Mouse (Mus musculus): ENCODE data around the gene Igtp.
"Not testable (repeated sequence)": the region's sequence is repeated elsewhere in the genome, so short reads cannot be mapped to it uniquely, and the experiment has no call there.

The Igtp gene

DNA sequence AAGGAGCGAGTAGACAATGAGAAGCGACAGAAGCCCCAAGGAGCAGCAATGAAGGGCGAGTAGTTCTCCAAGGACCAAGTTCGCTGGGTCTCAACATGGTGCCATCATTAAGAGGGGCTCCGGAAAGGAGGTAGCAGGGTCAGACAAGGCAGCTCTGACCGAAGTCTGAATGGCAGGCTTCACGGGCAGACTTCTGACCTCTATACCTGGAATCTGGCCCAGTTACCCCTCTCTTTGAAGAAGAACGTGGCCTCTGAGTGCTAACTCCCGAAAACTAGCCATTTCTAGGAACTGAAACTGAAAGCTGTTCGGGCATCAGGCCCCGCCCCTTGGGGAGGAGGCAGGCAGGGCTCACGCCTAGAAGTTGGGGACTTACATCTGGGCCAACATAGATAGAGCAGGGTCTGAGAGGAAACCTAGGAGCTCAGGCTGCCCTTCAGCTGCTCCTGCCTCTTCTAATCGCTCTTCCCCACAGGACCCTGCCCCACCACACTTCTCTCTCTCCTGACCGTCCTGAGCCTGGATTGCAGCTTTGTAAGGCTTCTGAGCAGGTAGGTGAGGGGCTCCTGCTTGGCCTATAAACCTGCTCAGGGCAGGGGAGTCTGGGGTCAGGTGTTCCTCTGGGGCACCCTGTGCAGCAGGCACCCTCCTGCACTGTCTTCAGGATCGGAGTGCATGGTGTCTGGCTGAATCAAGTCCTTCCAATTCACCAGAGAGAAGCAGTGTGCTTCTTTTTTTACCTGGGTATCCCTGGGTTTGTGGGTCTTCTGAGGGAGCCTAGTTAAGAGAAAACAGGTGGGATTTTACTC, at the start of gene Igtp, which contains the start of gene Irgm2:
Igtp (plus strand) TSS at position 328 of the 809 bp plus-strand sequence.
Irgm2 (plus strand) TSS at position 390 of the 809 bp plus-strand sequence.
- DNase-seq (ENCODE audit: low read depth) = peak; percentile 24

DNA sequence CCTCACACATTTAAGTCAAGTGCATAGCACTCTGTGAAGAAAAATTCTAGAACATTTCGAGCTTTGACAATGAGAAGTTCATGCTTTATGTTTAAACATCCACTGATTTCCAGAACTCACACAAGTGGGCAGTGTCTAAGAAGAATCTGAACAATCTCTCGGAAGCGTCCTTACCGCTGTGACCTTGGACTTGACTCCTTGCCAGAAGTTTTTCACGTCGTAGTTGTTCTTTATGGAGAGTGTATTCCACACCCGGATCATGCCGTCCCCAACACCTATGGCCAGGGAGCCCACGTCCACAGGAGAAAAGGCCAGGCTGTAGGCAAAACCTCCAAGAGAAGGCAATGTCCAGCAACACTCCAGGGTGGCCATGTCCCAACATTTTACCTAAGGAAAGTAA, 43.9 kb upstream of the Igtp start:
- DNase-seq (ENCODE audit: low read depth) = no peak

- DNase-seq (ENCODE audit: low read depth) = no peak
Observed at GRCm38 (mm10) chr11:58156871-58157270, 42.5 kb upstream of the Igtp start.

DNA sequence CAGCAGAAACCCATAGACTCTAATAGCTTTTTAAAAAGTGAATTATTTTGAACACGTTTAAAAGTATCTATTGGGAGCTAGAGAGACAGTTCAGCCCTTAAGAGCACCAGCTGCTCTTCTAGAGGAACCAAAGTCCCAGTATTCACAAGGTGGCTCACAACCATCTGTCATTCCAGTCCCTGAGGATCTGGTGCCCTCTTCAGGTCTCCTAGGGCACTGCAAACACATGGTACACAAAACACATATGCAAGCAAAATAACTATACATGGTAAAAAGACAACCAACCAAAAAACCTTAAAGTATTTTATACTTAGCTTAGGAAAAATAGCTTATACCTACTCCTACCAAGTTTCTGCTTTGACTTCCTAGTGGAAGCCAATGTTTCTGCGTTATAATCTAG, 34.3 kb upstream of the Igtp start:
- no peak for DNase-seq (ENCODE audit: low read depth)

- DNase-seq (ENCODE audit: low read depth) = no peak
Observed at GRCm38 (mm10) chr11:58167822-58168166, 31.6 kb upstream of the Igtp start.

GRCm38 (mm10) chr11:58168167-58168915, 31.0 kb upstream of the Igtp start, which contains the start of gene Gemin5:
Gemin5 (minus strand) TSS chr11:58168539.
- DNase-seq (ENCODE audit: low read depth) = peak; percentile 42

DNA sequence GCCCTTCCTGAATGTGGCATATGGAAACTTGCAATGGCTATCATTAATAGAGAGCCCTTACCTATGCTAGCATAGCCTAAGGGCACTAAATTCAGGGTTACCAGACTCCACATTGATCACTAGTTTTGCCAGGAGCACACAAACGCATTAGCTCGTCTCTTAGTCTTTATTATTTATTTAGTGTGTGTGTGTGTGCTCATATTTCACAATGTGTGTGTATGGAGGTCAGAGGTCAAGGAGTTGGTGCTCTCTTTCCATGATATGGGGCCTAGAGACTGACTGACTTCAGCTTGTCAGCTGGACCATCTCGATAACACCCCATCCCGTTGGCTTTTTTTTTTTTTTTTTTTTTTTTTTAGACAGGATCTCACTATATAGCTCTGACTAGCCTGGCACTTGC, 29.7 kb upstream of the Igtp start:
- DNase-seq (ENCODE audit: low read depth) = no peak

DNA sequence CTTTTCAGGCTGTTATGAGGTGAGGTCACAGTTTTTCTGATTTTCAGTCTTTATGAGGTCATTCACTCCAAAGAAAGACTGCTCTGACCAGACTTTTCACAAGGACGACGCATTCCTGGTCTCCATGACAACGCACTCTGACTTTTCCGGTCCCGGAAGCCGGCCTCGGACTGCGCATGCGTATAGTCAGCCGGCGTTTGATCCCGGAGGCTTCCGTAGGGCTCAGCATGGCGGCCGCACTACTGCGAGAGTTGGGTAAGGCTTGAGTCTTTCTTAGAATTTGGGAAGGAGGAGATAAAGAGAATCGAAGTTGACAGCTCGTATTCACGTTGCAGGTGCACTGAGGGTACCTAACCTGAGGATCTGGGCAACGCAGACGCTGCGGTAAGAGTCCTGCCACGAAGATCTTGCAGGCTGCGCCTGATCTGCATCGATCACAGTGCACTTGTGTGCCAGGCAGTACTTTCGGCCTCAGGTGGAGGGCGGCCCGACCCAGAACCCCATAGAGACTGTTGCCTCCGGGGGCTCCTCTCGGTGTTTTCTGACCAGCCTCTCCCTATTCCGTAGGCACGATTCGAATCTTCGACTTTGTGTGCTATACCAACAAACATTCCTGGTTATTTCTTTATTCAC, 27.8 kb upstream of the Igtp start, which contains the start of gene Mrpl22:
Mrpl22 (plus strand) TSS at position 203 of the 633 bp plus-strand sequence.
- DNase-seq (ENCODE audit: low read depth) = peak; percentile 92

DNA sequence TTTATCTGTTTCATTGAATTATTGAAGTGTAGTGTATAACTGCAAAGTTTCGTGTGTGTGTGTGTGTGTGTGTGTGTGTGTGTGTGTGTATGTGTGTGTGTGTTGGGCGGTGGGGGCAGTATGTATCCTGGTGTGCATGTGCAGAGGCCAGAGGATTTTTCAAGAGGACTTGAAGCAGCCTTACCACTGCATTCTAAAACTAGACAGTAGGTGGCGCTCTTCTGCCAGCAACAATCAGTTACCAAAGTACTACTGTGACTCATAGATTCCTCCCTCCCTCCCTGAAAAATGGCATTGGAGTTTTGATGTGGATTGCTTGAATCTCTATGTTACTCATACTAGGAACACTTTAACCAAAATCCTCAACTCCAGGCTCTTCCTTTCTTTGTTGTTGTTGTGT, 19.8 kb upstream of the Igtp start:
- peak; percentile 89 for DNase-seq (ENCODE audit: low read depth)

DNA sequence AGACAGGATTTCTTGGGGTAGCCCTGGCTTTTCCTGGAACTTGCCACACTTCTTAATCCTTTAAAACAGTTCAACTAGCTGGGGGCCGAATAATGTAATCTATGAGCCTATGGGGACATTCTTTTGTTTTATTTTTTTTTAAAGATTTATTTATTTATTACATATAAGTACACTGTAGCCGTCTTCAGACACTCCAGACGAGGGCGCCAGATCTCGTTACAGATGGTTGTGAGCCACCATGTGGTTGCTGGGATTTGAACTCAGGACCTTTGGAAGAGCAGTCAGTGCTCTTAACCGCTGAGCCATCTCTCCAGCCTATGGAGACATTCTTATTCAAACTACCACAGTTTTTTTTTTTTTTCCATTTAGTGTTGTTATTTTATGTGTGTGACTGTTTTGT, 19.4 kb upstream of the Igtp start:
- not testable (repeated sequence) for DNase-seq (ENCODE audit: low read depth)

DNA sequence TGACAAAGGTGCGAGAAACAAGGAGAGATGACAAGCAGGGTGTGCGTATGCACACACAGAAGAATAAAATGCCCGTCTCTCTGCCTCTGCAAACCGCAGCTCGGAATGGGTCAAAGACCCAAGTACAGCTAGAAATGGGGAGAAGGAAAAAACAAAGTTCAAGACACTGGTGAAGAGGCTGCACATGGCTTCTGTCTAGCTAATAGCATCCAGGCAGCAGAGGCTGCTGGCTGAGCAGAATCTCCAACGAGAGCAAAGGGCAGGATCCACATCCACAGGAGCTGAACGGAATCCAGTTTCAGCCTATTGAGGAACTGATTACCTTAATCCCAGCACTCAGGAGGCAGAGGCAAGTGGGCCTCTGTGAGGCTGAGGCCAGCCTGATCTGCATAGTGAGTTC, 18.6 kb upstream of the Igtp start:
- DNase-seq (ENCODE audit: low read depth) = no peak

DNA sequence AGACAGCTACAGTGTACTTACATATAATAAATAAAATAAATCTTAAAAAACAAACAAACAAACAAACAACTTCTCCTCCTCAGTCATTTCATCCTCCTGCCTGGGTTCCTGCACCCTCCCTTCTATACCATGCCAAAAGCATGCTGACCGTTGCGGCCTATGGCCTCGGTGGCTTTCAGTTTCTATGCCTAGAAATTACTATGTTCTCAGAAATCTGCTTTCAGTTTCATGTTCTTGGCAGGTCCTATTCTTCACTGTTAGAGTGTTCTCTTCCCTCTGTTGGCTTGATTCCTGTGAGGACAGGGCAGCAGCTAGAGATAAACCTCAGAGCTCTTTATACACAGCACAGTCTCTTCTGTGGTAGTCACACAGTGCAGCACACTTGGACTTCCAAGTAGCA, 15.8 kb upstream of the Igtp start:
- no peak for DNase-seq (ENCODE audit: low read depth)

DNA sequence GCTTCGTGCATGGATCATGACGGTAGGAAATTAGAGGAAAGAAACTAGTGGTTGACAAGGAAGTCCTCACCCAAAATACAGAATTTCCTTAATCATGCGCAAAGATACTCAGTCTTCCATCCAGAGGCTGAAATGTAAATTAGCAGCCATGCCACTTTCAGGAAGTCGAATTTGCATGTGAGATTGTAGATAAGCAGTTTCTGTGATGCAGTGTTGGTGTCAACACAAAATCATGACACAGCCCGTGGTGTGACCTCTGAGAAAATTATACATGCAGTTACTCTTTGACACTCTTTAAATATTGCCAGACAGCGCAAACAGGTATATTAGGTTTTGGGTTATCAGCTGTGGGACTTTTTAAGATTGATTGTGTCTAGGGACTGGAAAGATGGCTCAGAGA, 9.7 kb upstream of the Igtp start:
- no peak for DNase-seq (ENCODE audit: low read depth)

DNA sequence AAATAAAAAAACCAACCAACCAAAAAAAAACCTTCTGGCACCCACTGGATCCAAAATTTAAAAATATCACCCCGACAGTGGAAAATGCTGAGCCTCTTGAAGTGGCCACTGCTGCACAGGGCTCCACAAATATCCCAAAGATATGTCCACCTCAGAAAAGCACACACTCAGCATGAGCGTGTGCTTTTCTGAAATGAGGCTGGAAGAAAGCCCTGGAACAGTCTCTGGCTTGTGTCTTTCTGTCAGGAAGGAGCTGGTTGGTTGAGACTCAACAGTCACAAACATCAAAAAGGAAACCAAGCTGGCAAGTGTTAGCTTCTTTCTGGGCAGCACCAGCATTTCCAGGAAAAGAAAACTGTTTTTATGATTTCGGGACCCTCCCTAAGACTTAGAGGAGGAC, 6.0 kb upstream of the Igtp start:
- no peak for DNase-seq (ENCODE audit: low read depth)

DNA sequence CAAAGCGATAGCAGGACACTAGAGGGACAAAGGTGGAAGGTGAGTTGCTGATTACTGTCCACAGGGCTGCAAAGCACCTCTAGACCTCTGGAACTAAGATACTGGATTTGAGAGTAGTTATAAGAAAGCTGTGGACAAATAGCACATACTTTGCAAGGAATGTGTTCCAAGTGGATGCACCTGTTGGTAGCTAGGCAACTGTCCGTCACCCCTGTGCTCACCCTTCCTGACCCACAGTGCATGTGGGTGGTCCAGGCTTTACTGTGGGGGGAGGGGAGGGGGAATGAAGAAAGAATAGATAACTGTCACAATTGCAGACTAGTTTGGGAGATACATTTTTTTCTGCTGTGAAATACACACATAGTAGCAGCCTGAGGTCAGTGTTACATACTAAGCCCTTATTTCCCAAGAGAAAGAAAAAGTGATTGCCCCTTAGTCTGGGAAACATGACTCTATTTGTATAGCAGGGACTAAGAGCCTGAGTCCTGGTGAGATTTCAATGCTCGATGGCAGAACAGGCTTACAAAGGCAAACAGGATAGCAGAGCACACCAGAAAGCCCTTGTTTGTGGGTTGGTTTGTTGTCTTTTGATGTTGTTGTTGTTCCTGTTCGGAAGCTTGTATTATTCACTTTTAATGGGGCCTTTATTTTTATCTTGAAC, 5.4 kb upstream of the Igtp start:
- no peak for DNase-seq (ENCODE audit: low read depth)

GRCm38 (mm10) chr11:58198663-58199062, 693 bp upstream of the Igtp start:
- DNase-seq (ENCODE audit: low read depth) = no peak

DNA sequence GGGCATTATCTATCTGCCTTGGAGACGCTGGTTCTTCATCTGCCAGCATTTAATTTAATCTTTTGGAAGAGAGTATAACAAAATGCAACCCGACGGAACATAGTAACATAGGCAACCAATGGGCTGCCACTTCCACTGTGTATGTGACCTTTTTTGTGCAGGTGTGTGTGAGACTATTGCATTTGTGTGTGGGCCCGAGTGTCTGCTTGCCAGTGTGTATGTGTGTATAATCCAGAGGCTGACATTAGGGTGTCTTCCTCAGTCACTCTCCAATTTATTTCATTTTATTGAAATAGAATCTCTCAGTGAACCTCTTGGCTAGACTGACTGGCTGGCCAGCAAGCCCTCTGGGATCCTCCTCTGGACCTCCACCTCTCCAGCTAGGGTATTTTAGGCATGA, 870 bp downstream of the Igtp start:
- no peak for DNase-seq (ENCODE audit: low read depth)

DNA sequence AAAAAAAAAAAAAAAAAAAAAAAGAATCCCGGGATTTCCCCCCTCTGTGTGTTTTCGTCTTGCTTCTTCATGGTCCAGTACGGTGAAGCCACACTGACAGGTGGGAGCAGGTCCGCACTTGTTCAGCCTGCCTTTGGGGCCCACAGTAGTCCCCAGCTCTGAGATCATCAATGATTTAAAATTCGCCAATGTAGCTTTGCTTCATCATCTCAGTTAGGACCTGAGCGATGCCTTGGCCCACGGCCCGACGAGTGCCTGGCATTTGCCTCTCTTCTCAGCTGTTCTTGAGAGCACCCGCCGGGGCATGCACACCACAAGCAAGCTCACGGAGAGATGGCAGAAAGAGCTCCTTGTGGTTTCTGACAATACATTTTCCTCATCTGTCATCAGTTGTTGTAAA, 1.7 kb downstream of the Igtp start:
- no peak for DNase-seq (ENCODE audit: low read depth)

DNA sequence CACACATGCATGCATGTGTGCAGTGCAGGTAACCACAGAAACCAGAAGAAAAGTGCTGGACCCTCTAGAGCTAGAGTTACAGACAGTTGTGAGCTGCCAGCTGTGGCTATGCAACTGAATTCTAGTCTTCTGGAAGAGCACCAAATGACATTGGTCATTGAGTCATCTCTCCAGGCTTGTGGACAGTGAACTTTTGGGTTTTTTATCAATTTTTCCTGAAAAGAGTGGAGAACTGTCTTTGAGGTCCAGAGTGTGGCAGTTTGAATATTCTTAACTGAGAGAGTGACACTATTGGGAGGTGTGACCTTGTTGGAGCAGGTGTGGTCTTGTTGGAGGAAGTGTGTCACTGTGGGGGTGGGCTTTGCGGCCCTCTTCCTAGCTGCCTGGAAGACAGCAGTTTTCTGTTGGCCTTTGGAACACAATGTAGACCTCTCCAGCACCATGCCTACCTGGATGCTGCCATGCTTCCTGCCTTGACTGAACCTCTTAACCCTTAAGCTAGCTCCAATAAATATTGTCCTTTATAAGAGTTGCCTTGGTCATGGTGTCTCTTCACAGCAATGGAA, 11.0 kb downstream of the Igtp start:
- DNase-seq (ENCODE audit: low read depth) = no peak

- no peak for DNase-seq (ENCODE audit: low read depth)
Observed at GRCm38 (mm10) chr11:58211062-58211681, 11.8 kb downstream of the Igtp start.

GRCm38 (mm10) chr11:58211682-58212067, 12.3 kb downstream of the Igtp start:
- no peak for DNase-seq (ENCODE audit: low read depth)
